Mouse (Mus musculus): ENCODE results near the gene C5ar2. TPM values are rescaled to one million over a fixed set of nuclear protein-coding genes. Genes with fewer than 3 reads are reported as not detected.

Gene C5ar2
- total and polyA plus RNA-seq, 3 experiments: 0.04 to 0.33 (median 0.30) TPM

- Histone ChIP-seq H3K36me3 (replicated peaks in 1 of 2; ENCODE audit: control insufficient read depth in 1 of 2, insufficient read depth in 1 of 2, low read length in 1 of 2) (peaks cover 35 to 43% of the 10 kb centered on the region in 2 experiments), H3K79me2 (replicated peaks; ENCODE audit: control insufficient read depth, extremely low read depth, insufficient read depth, poor library complexity, severe bottlenecking) (peaks cover 12% of the 10 kb centered on the region), H3K4me1 (ENCODE audit: control insufficient read depth in 1 of 2, insufficient read depth in 2 of 2) (peaks cover 0 to 14% of the 10 kb centered on the region in 2 experiments; a peak in 2 of 4 replicates), H3K9me3 (replicated peaks; ENCODE audit: low read length) (no peaks in the 10 kb centered on the region), H3K27me3 (replicated peaks) (no peaks in the 10 kb centered on the region), H3K4me3 (replicated peaks in 1 of 3; ENCODE audit: low read depth in 2 of 3, low read length in 2 of 3, poor library complexity in 1 of 3) (peak overlapping the region; percentile 59 to 62 (median 60)), H3K9ac (ENCODE audit: insufficient read depth, low read depth) (0 out of 2 replicates have a peak overlapping the region, but pooled peaks have one; percentile 21), H3K27ac (ENCODE audit: insufficient read depth, low read depth) (no peak overlapping the region), H3K4me2 (ENCODE audit: insufficient read depth, low read depth, poor library complexity, severe bottlenecking) (peak overlapping the region; percentile 52)
- in situ Hi-C loops (cut with MboI; ENCODE audit: low pct_ligation_motif_present, low pct_unique_long_range_greater_than_20kb, low sequenced_read_pairs) (no loop called here), dilution Hi-C loops (cut with MboI; ENCODE audit: extremely low pct_ligation_motif_present, extremely low pct_unique_long_range_greater_than_20kb, low sequenced_read_pairs) (no loop called here)
- DNase-seq (ENCODE audit: extremely low read depth): peak; percentile 70
- TF ChIP-seq SIN3A (IDR thresholded peaks at IDR 0.05; ENCODE audit: low read length) (peak; percentile 33; the same call in 1 of the 2 replicates), BHLHE40 (IDR thresholded peaks at IDR 0.05; ENCODE audit: low read depth, low read length) (no peak)
These were observed 41.6 kb upstream of the C5ar2 start for GRCm38 (mm10) chr7:16285450-16286025.

- in situ Hi-C loops (cut with MboI; ENCODE audit: low pct_ligation_motif_present, low pct_unique_long_range_greater_than_20kb, low sequenced_read_pairs): no loop called here
- peak overlapping the region in 1 of 3 experiments; percentile 62 for H3K4me3 ChIP-seq (replicated peaks in 1 of 3; ENCODE audit: low read depth in 2 of 3, low read length in 2 of 3, poor library complexity in 1 of 3)
These were observed 41.0 kb upstream of the C5ar2 start for GRCm38 (mm10) chr7:16284904-16285303.

GRCm38 (mm10) chr7:16284001-16284400 is 40.0 kb upstream of the C5ar2 start:
- Histone ChIP-seq H3K9me3 (replicated peaks; ENCODE audit: low read length) (no peaks in the 10 kb centered on the region), H3K4me1 (ENCODE audit: control insufficient read depth in 1 of 2, insufficient read depth in 2 of 2) (peaks cover 0 to 14% of the 10 kb centered on the region in 2 experiments; a peak in 2 of 4 replicates), H3K36me3 (replicated peaks in 1 of 2; ENCODE audit: control insufficient read depth in 1 of 2, insufficient read depth in 1 of 2, low read length in 1 of 2) (peaks cover 40 to 55% of the 10 kb centered on the region in 2 experiments), H3K79me2 (replicated peaks; ENCODE audit: control insufficient read depth, extremely low read depth, insufficient read depth, poor library complexity, severe bottlenecking) (peaks cover 12% of the 10 kb centered on the region), H3K27me3 (replicated peaks) (no peaks in the 10 kb centered on the region), H3K9ac (ENCODE audit: insufficient read depth, low read depth) (no peak overlapping the region), H3K4me2 (ENCODE audit: insufficient read depth, low read depth, poor library complexity, severe bottlenecking) (no peak overlapping the region), H3K27ac (ENCODE audit: insufficient read depth, low read depth) (no peak overlapping the region), H3K4me3 (replicated peaks in 1 of 3; ENCODE audit: low read depth in 2 of 3, low read length in 2 of 3, poor library complexity in 1 of 3) (no peak overlapping the region)
- dilution Hi-C loops (cut with MboI; ENCODE audit: extremely low pct_ligation_motif_present, extremely low pct_unique_long_range_greater_than_20kb, low sequenced_read_pairs): no loop called here
- no peak for DNase-seq (ENCODE audit: extremely low read depth)
- in situ Hi-C loops (cut with MboI; ENCODE audit: low pct_ligation_motif_present, low pct_unique_long_range_greater_than_20kb, low sequenced_read_pairs): no loop called here
- TF ChIP-seq NRF1 (IDR thresholded peaks at IDR 0.05; ENCODE audit: low read depth, low read length) (no peak), USF2 (conservative IDR thresholded peaks at IDR 0.05; ENCODE audit: low read depth, low read length) (no peak), HCFC1 (IDR thresholded peaks at IDR 0.05; ENCODE audit: low read depth, low read length) (no peak), UBTF (IDR thresholded peaks at IDR 0.05; ENCODE audit: low read depth, low read length) (no peak), KAT2A (IDR thresholded peaks at IDR 0.05; ENCODE audit: insufficient replicate concordance, low read length) (no peak), JUN (IDR thresholded peaks at IDR 0.05; ENCODE audit: insufficient read depth, low read depth, low read length) (no peak), POLR2AphosphoS2 (IDR thresholded peaks at IDR 0.05; ENCODE audit: low read depth, low read length) (no peak), MXI1 (IDR thresholded peaks at IDR 0.05; ENCODE audit: low read depth, low read length) (no peak), CHD1 (IDR thresholded peaks at IDR 0.05; ENCODE audit: low read depth, low read length) (no peak)

More at GRCm38 (mm10) chr7:16284904-16285303, 41.0 kb upstream of the C5ar2 start:
- DNase-seq (ENCODE audit: extremely low read depth): no peak
- dilution Hi-C loops (cut with MboI; ENCODE audit: extremely low pct_ligation_motif_present, extremely low pct_unique_long_range_greater_than_20kb, low sequenced_read_pairs): no loop called here
- H3K27me3 ChIP-seq (replicated peaks): no peaks in the 10 kb centered on the region
- peaks cover 12% of the 10 kb centered on the region for H3K79me2 ChIP-seq (replicated peaks; ENCODE audit: control insufficient read depth, extremely low read depth, insufficient read depth, poor library complexity, severe bottlenecking)
- H3K9ac ChIP-seq (ENCODE audit: insufficient read depth, low read depth): no peak overlapping the region
- TF ChIP-seq MAZ (IDR thresholded peaks at IDR 0.05; ENCODE audit: low read depth, low read length) (no peak), USF1 (IDR thresholded peaks at IDR 0.05; ENCODE audit: low read depth, low read length) (no peak), RAD21 (IDR thresholded peaks at IDR 0.05; ENCODE audit: low read depth, low read length) (no peak), CTCF (conservative IDR thresholded peaks at IDR 0.05 in 1 of 2, IDR thresholded peaks at IDR 0.05 in 1 of 2; ENCODE audit: low read depth in 2 of 2, low read length in 2 of 2) (no peak), PAX5 (IDR thresholded peaks at IDR 0.05; ENCODE audit: low read length) (no peak), KAT2A (IDR thresholded peaks at IDR 0.05; ENCODE audit: insufficient replicate concordance, low read length) (no peak), NRF1 (IDR thresholded peaks at IDR 0.05; ENCODE audit: low read depth, low read length) (no peak), ZC3H11A (IDR thresholded peaks at IDR 0.05; ENCODE audit: low read depth, low read length) (no peak), IRF4 (IDR thresholded peaks at IDR 0.05; ENCODE audit: low read depth, low read length) (no peak), MYC (IDR thresholded peaks at IDR 0.05; ENCODE audit: low read depth, low read length) (no peak), ETS1 (conservative IDR thresholded peaks at IDR 0.05; ENCODE audit: low read depth, low read length) (no peak), CHD1 (IDR thresholded peaks at IDR 0.05; ENCODE audit: low read depth, low read length) (no peak), TCF12 (IDR thresholded peaks at IDR 0.05; ENCODE audit: low read depth, low read length) (no peak), POLR2A (IDR thresholded peaks at IDR 0.05; ENCODE audit: low read depth, low read length) (no peak), HCFC1 (IDR thresholded peaks at IDR 0.05; ENCODE audit: low read depth, low read length) (no peak), EP300 (IDR thresholded peaks at IDR 0.05; ENCODE audit: low read length) (no peak)
- peaks cover 39 to 48% of the 10 kb centered on the region in 2 experiments for H3K36me3 ChIP-seq (replicated peaks in 1 of 2; ENCODE audit: control insufficient read depth in 1 of 2, insufficient read depth in 1 of 2, low read length in 1 of 2)
- H3K27ac ChIP-seq (ENCODE audit: insufficient read depth, low read depth): no peak overlapping the region
- H3K4me1 ChIP-seq (ENCODE audit: control insufficient read depth in 1 of 2, insufficient read depth in 2 of 2): peaks cover 0 to 14% of the 10 kb centered on the region in 2 experiments; a peak in 2 of 4 replicates
- H3K9me3 ChIP-seq (replicated peaks; ENCODE audit: low read length): no peaks in the 10 kb centered on the region
- peak overlapping the region; percentile 52 for H3K4me2 ChIP-seq (ENCODE audit: insufficient read depth, low read depth, poor library complexity, severe bottlenecking)
